Mouse (Mus musculus) frontal cortex, postnatal 25 days (tissue): Measurements from ENCODE around the gene Ndufa5.

Experiments
- DNase-seq, 2 experiments: peaks; one replicate each; pipeline ENCODE4 v3.0.0; 2022; ENCODE audit warnings: low spot score in 2 of 2

The Ndufa5 gene

GRCm38 (mm10) chr6:24525705-24526104 is 2.1 kb downstream of the Ndufa5 start:
- no peak for DNase-seq

- DNase-seq: no peak
Measured at GRCm38 (mm10) chr6:24516197-24516596, 11.6 kb downstream of the Ndufa5 start.

- peak; percentile 53 to 73 for DNase-seq
Measured at GRCm38 (mm10) chr6:24514552-24515284, 13.1 kb downstream of the Ndufa5 start, which contains the start of gene Iqub. Gene Iqub (minus strand): TSS chr6:24515067.

- no peak for DNase-seq
Measured at GRCm38 (mm10) chr6:24504141-24504540, 23.7 kb downstream of the Ndufa5 start.

- DNase-seq: no peak
Measured at GRCm38 (mm10) chr6:24490341-24490740, 37.5 kb downstream of the Ndufa5 start.

GRCm38 (mm10) chr6:24486530-24486929 is 41.3 kb downstream of the Ndufa5 start:
- no peak for DNase-seq

GRCm38 (mm10) chr6:24470571-24471132 is 57.2 kb downstream of the Ndufa5 start:
- no peak for DNase-seq

- DNase-seq: no peak
Measured at GRCm38 (mm10) chr6:24470135-24470534, 57.7 kb downstream of the Ndufa5 start.
